Mouse (Mus musculus) megakaryocyte progenitor cell, adult 5-6 weeks (primary cell): ENCODE results near the gene Ccdc32. TPM values are rescaled to one million over a fixed set of nuclear protein-coding genes. Genes with fewer than 3 reads are reported as not detected.
"Not testable (repeated sequence)": the region's sequence is repeated elsewhere in the genome, so short reads cannot be mapped to it uniquely, and the experiment has no call there.

Experiments used
- ATAC-seq: replicated peaks from 2 replicates; pipeline ENCODE4 v1.8.0; 2016; ENCODE audit warnings: mild to moderate bottlenecking, moderate TSS enrichment, inconsistent platforms; ENCODE audit not compliant: poor library complexity
- total RNA-seq, 2 experiments: library from RNA; stranded (forward) in 1 of 2; stranded (reverse) in 1 of 2; fragments of 157-497, 149-512 nt in 1 of 2; fragments of 200-1000 nt in 1 of 2; gene quantifications; 2 replicates each; pipeline versions ENCODE4 v1.2.3 to v1.2.4; 2015 to 2017

Gene Ccdc32
- 10.4 and 12.7 TPM in 2 replicates for total RNA-seq (2015)
- 15.2 and 16.2 TPM in 2 replicates for total RNA-seq (2017)

DNA sequence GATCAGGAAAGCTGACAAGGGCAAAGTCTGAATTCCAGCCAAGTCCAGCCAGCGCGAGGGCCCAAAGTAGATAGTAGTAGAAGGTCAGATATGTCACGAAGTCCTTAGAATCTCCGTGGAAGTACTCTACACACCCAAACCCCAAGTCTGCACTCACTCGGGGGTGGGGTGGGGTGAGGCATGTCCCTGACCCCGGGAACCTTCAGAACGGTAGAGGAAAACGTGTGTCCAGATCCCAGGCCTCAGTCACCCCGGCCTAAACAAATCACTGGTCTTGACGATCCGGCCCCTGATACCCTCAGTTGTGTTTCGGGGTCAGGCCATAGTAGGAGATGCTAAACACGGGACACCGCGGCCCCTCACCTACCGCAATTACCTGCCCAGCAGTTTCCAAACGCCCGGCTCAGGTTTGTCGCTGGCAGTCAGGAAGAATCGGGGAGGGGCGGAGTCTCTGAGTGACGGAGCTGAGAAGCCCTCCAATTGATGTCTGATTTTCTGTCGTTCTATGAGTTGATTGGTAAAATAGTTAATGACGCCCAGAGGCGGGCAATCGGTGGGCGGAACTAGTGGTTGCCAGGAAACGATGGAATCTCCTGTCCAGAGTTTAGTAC lies at the start of gene Ccdc32:
TSS of gene Ccdc32 (minus strand) at position 453 of the 611 bp plus-strand sequence.
- ATAC-seq: peak; percentile 95

DNA sequence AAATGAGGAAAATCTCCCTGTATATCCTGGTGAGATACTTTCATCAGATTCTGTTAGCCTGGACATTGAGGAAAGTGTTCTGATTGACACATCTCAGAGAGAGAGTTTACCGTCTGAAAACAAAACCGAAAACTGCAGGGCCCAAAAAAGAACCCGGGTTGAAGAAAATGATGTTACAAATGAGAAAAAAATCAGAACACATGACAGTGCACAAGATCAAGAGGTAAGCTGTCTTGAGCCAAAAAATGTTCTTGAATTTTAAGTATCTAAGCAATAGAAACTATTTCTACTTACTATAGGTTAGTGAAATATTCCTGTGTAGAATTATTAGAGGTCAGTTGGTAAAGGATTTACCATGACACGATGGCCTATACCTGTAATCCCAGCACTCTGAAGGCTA lies 43.2 kb upstream of the Ccdc32 start:
- ATAC-seq: no peak

- peak; percentile 77 for ATAC-seq
Measured at GRCm38 (mm10) chr2:119060139-119060538, 30.9 kb upstream of the Ccdc32 start.

- ATAC-seq: no peak
Measured at GRCm38 (mm10) chr2:119050132-119050650, 21.0 kb upstream of the Ccdc32 start.

DNA sequence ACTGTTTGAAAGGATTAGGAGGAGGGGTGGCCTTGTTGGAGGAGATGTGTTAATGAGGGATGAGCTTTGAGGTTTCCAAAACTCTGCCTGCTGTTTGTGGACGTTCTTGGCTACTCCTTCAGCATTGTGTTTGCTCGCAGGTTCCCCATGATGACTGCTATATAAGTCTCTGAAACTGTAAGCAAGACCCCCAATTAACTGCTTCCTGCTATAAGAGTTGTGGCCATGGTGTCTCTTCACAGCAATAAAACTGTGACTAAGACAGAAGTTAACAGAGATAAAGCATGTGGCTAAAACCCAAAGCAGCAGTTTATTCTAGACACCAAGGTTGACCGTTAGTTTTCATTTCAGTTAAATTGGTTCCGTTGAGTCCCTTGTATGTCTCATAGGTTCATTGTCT lies 18.7 kb upstream of the Ccdc32 start:
- peak; percentile 10 for ATAC-seq

DNA sequence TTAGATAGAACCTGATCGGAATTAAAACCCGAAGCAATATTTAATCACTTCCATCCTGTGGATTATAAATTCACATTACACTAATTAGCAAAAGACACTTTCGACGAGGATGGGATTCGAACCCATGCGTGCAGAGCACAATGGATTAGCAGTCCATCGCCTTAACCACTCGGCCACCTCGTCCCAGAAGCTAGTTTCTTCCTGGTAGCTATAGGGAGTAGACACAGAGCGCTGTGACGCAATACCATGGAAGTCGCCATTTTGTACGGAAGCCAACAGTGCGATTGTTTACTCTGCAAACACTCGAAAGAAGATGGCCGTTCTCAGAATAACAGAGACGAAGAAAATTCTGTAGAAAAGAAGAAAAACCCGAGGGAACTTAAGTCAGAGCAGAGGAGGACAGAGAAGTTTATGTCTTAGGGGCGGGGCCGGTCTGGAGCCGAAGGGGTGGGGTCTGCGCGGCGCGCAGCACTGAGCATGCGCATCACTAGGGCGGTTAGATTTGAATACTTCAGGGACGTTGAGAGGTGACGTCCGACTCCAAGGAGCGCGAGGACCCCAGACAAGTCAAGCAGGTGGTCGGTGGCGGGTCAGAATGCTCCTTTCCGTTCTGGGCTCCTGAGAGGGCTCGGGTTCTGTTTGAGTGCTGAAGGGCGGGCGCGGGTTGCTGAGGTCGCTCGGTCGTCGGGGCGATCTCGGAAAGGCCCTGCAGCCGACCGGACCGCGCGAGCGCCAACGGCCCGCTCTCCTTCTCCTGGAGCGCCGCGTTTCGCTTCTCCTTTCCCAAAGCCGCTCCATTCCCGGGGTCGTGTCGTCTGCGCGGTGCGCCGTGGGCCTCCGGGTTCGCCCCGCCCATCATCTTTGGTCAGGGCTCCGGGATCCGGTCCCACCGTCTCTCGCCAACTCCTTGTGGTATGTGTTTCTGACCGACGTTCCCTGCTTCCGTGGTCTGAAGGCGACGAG lies 17.7 kb upstream of the Ccdc32 start, which contains the start of gene Knl1:
TSS of gene Knl1 (plus strand) at position 471 of the 963 bp plus-strand sequence.
- ATAC-seq: peak; percentile 80

GRCm38 (mm10) chr2:119045163-119045562 lies 16.0 kb upstream of the Ccdc32 start:
- no peak for ATAC-seq

DNA sequence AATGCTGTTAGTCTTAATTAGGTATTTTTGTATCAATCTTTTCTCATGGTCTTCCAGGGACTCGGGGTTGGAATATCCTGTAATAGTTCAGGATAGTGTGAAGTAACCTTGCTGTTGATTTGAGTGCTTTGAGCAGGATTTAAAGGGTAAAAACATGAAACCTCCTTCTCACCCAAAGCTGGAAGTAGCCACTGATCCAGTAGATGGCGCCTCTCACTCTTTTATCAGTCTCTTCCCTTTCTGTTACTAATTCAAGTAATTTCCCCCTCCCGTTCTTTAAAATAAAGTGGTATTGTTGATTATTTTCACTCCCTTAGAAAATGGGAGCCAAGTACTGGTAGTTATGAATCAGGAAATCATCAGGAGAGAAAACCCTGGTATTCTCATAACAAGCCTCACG lies 11.7 kb upstream of the Ccdc32 start:
- ATAC-seq: peak; percentile 71

DNA sequence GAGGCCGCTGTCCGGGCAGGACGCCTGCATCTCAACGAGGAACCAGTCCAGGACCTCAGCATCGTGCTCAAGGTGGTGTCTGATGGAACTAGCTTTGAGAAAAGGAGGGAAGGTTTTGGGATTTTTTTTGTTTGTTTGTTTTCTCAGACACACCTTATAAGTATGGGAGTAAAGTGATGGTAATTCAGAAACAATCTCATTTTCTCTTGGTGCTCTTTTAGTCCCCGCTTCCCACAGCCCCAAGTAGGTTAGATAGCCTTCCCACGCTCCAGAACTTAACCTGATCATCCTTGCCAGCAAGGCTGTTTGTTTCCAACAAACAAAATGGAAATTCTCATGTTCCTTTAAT lies 6.2 kb upstream of the Ccdc32 start:
- ATAC-seq: no peak

GRCm38 (mm10) chr2:119034656-119035396 lies 5.6 kb upstream of the Ccdc32 start, which contains the start of gene Rpusd2:
Rpusd2 (plus strand) TSS chr2:119034790.
- ATAC-seq: peak; percentile 98

- no peak for ATAC-seq
Measured at GRCm38 (mm10) chr2:119032191-119032590, 3.0 kb upstream of the Ccdc32 start.

- ATAC-seq: no peak
Measured at GRCm38 (mm10) chr2:119026951-119027350, 2.2 kb downstream of the Ccdc32 start.

- ATAC-seq: no peak
Measured at GRCm38 (mm10) chr2:119025239-119025616, 4.0 kb downstream of the Ccdc32 start.

GRCm38 (mm10) chr2:119024536-119025238 lies 4.5 kb downstream of the Ccdc32 start:
- ATAC-seq: peak; percentile 82

DNA sequence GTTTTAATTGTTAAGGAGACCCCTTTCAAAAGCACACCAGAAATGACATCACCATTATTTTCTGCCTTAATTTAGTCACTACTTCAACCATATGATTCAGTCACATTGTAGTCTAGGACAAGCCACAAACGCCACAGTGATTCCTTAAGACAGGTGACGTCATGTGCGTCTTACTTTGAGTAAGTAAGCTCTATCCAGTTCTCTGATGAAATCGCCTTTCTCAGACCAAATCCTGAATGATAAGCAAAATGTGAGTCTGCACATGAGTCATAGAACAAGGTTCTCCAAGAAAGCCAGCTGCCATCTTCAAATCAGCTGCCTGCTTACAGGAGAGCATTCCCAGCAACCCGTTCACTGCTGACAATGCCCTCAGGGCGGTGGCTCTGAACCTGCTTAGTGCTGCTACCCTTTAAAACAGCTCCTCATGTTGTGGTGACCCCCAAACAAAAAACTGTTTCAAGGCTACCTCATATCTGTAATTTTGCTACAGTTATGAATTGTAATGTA lies 6.0 kb downstream of the Ccdc32 start:
- ATAC-seq: no peak

GRCm38 (mm10) chr2:119019538-119019937 lies 9.7 kb downstream of the Ccdc32 start:
- no peak for ATAC-seq

- ATAC-seq: no peak
Measured at GRCm38 (mm10) chr2:119019131-119019530, 10.1 kb downstream of the Ccdc32 start.

DNA sequence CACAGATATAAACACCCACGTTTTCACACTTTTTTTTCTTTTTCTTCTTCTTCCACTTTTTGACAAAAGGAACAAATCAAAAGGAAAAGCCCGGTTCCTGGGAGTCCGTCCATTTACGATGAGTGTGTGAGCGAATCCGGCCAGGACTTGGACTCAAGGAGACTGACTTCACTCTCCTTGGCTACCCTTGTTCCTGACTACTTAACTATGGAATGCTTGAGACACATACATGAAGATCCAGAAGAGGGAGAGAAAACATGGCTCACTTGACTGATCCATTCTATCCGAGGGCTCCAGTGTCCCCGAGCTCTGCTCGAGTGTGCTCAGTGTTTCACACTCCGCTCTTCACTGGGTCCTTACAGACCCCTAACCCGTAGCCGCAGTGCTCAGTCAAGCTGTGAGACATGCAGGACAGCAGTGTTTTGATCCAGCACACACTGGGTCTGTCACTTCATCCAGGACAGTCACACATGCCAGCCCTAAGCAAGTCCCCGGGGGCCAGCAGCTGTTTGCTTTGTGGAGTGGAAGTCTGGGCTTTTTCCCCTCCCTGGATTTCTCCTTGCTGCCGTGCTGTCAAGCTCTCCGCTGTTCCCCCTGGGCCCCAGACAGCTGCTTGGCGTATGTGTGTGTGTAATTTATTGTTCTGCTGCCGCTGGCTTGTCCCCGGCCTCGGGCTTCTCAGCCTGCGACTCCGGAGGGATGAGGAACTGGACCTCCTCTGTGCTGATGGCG lies 10.6 kb downstream of the Ccdc32 start:
- no peak for ATAC-seq

DNA sequence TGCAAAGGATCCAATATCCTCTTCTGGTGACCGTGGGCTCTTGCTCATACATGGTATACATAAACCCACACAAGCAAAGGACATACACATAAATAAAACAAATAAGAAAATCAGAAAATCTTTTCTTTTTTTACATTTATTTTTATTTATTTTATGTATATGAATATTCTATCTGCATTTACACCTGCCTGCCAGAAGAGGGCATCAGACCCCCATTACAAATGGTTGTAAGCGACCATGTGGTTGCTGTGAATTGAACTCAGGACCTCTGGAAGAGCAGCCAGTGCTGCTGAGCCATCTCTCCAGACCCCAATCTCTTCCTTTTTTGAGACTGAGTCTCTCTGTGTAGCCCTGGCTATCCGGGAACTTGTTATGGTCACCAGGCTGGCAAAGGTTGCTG lies 11.5 kb downstream of the Ccdc32 start:
- no peak for ATAC-seq

- ATAC-seq: not testable (repeated sequence)
Measured at GRCm38 (mm10) chr2:119016312-119016711, 12.9 kb downstream of the Ccdc32 start.
